Mouse (Mus musculus) limb, embryonic 11.5 days (tissue): ENCODE results near the gene Etv1. TPM values are rescaled to one million over a fixed set of nuclear protein-coding genes. Genes with fewer than 3 reads are reported as not detected.
A peak's percentile ranks its signal among the peaks of the same experiment; 100 is the strongest.

Experiments used
- ATAC-seq: fragments of 200-750 bp; cut with Nextera tagmentation; 2 replicates; pipeline ENCODE4 v1.8.0; 2017; ENCODE audit warnings: low read depth; ENCODE audit not compliant: insufficient number of reproducible peaks, low FRiP score, low TSS enrichment
- DNase-seq: peaks from one replicate; pipeline ENCODE4 v3.0.0-alpha.2; 2015; ENCODE audit warnings: low spot score
- H3K27ac ChIP-seq: fragments of 300-500 bp; sonication (generic); replicated peaks from 2 replicates; pipeline ENCODE4 v1.5.1; 2014; ENCODE audit warnings: low read depth, mild to moderate bottlenecking, low read length
- H3K27me3 ChIP-seq: fragments of 300-500 bp; sonication (generic); 2 replicates; pipeline ENCODE4 v1.6.1; 2014; ENCODE audit warnings: mild to moderate bottlenecking, low read length, mixed read lengths; ENCODE audit not compliant: control insufficient read depth, insufficient read depth
- H3K36me3 ChIP-seq: fragments of 300-500 bp; sonication (generic); 2 replicates; pipeline ENCODE4 v1.6.1; 2014; ENCODE audit warnings: mild to moderate bottlenecking, low read length, moderate library complexity, mixed read lengths; ENCODE audit not compliant: control insufficient read depth, insufficient read depth
- H3K4me1 ChIP-seq: fragments of 300-500 bp; sonication (generic); 2 replicates; pipeline ENCODE4 v1.6.1; 2014; ENCODE audit warnings: low read length, mixed read lengths; ENCODE audit not compliant: control insufficient read depth, insufficient read depth
- H3K4me2 ChIP-seq: fragments of 300-500 bp; sonication (generic); 2 replicates; pipeline ENCODE4 v1.6.1; 2014; ENCODE audit warnings: low read depth, mild to moderate bottlenecking, moderate library complexity; ENCODE audit not compliant: severe bottlenecking
- H3K4me3 ChIP-seq: fragments of 300-500 bp; sonication (generic); 2 replicates; pipeline ENCODE4 v1.5.1; 2014; ENCODE audit warnings: low read depth, low read length
- H3K9ac ChIP-seq: fragments of 300-500 bp; sonication (generic); 2 replicates; pipeline ENCODE4 v1.6.1; 2014; ENCODE audit warnings: mild to moderate bottlenecking, low read length
- H3K9me3 ChIP-seq: fragments of 300-500 bp; sonication (generic); 2 replicates; pipeline ENCODE4 v1.6.1; 2016; ENCODE audit warnings: low read length; ENCODE audit not compliant: control insufficient read depth
- WGBS: fragments of 180-500 bp; shearing (Covaris S2); extraction: QIAGEN DNeasy Blood & Tissue Kit; methylation state at CpG from one replicate; pipeline ENCODE4 v1.1.7; 2014; 5-methylcytosine and 5-hydroxymethylcytosine counted together
- polyA plus RNA-seq: library from polyadenylated mRNA; unstranded; fragments of >200 nt; fragmentation: Nextera tagmentation; extraction: Ambion mirVana; gene quantifications from 2 replicates; pipeline ENCODE4 v1.2.1, GENCODE M21; 2014

Etv1 gene
- 13.3 and 15.6 TPM in 2 replicates for polyA plus RNA-seq

DNA sequence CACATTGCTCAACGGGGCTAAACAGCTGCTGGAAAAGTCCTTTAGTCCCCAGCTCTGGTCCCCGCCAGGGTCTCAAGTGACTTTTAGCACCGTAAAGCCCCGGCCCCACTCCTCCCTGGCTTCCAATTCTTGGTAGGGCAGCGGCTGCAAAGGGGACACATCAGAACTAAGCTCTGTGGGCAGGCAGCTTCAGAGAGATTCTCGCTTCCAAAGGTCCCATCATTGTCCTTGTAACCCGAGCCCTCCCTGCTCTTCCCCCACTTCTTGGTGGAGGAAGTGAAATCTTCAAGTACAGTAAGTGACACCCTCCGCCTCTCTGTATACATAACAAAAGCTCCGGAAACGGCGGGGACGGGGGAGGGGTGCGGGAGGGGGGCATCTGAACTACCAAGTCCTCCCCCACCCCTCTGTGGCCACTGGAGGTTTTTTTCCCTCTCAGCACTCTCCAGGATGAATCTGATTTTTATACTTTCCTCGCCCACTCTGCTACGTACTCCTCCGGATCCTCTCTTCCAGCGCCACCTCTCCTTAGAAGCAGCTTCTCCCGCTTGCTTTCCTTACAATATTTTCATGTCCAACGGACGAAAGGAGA is at the start of gene Etv1:
Etv1 (plus strand) TSS at position 195 of the 592 bp plus-strand sequence.
- Histone ChIP-seq H3K27me3 (no peaks in the 10 kb centered on the region), H3K27ac (peak within 1 kb of the TSS; percentile 86), H3K4me3 (peak within 1 kb of the TSS; percentile 49), H3K4me1 (no peaks in the 10 kb centered on the region), H3K4me2 (peak within 1 kb of the TSS; percentile 96), H3K9ac (peak within 1 kb of the TSS; percentile 71), H3K9me3 (no peaks in the 10 kb centered on the region), H3K36me3 (no peaks in the 10 kb centered on the region)
- ATAC-seq: peak; percentile 40
- peak; percentile 66 for DNase-seq
- under 1% methylated on average over 20 of the region's 20 CpGs for WGBS

DNA sequence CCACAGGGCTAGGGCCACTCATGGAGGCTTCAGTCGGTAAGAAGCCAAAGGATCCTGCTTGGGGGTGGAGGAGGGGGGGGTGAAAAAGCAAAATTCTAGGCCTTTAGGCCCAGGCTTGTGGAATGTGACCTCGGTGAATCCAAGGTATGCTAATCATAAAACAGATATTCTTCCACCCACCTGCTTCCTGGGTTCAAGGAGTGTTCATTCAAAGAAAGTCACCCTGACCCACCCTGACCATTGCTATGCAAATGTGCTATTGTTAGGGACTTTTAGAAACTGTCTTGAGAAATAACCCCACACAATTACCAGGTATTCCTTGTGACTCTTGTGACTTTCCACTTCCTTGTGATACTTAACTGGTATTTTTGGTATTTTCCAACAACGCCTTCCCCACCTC is 49.5 kb upstream of the Etv1 start:
- Histone ChIP-seq H3K4me3 (no peak overlapping the region), H3K27ac (no peak overlapping the region), H3K9me3 (no peaks in the 10 kb centered on the region), H3K27me3 (no peaks in the 10 kb centered on the region), H3K4me2 (no peak overlapping the region), H3K4me1 (no peaks in the 10 kb centered on the region), H3K9ac (no peak overlapping the region), H3K36me3 (no peaks in the 10 kb centered on the region)
- DNase-seq (no peak), ATAC-seq (no peak)
- 78% methylated on average over 3 of the region's 3 CpGs for WGBS

DNA sequence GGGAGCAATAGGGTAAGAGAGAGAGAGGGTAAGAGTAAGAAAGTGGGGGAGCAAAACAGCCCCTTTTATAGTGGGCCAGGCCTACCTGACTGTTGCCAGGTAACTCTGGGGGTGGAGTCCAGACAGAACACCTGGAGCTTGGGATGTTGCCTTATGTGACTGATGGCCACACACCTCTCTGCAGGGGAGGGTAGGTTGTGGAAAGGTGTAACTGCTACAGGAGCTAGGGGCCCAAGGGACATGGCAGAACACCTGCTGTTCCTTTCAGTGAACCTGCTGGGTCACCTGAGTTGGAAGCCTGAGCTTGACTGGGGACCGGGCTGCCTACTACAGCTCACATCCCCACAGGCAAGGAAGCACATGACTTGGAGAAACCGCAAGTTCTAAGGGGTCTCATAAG is 48.4 kb upstream of the Etv1 start:
- no peaks in the 10 kb centered on the region for H3K27me3 ChIP-seq
- no peaks in the 10 kb centered on the region for H3K9me3 ChIP-seq
- H3K4me3 ChIP-seq: no peak overlapping the region
- no peak overlapping the region for H3K9ac ChIP-seq
- H3K36me3 ChIP-seq: no peaks in the 10 kb centered on the region
- 85% methylated on average over 2 of the region's 2 CpGs for WGBS
- no peak for DNase-seq
- no peak overlapping the region for H3K27ac ChIP-seq
- no peak for ATAC-seq
- no peak overlapping the region for H3K4me2 ChIP-seq
- H3K4me1 ChIP-seq: no peaks in the 10 kb centered on the region

DNA sequence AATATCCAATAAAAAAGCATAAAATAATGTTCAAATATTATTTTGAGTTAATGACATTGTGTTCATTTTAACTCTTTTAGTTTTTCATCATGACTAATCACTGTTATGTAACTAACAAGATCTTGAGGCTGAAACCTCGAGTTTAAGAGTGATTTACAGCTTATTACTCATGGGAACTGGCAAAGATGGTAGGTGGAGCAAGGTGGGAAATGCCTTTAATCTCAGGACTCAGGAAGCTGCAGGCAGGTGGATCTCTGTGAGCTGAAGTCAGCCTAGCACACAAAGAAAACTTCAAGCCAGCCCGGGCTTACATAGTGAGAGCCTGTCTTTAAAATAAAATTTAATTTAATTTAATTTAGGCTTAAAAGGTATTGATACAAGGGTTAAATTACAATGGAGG is 19.9 kb upstream of the Etv1 start:
- ATAC-seq (no peak), DNase-seq (no peak)
- Histone ChIP-seq H3K9ac (no peak overlapping the region), H3K27me3 (no peaks in the 10 kb centered on the region), H3K27ac (no peak overlapping the region), H3K4me3 (no peak overlapping the region), H3K4me2 (no peak overlapping the region), H3K36me3 (no peaks in the 10 kb centered on the region), H3K4me1 (no peaks in the 10 kb centered on the region), H3K9me3 (no peaks in the 10 kb centered on the region)
- WGBS: 47% methylated on average over 2 of the region's 2 CpGs

- no peak for ATAC-seq
- H3K4me2 ChIP-seq: no peak overlapping the region
- no peak overlapping the region for H3K27ac ChIP-seq
- no peaks in the 10 kb centered on the region for H3K27me3 ChIP-seq
- 81% methylated on average over 7 of the region's 7 CpGs for WGBS
- DNase-seq: no peak
- H3K9me3 ChIP-seq: no peaks in the 10 kb centered on the region
- H3K36me3 ChIP-seq: no peaks in the 10 kb centered on the region
- H3K9ac ChIP-seq: no peak overlapping the region
- no peak overlapping the region for H3K4me3 ChIP-seq
- H3K4me1 ChIP-seq: no peaks in the 10 kb centered on the region
Observed at GRCm38 (mm10) chr12:38777316-38777715, 1.9 kb upstream of the Etv1 start.

- H3K9me3 ChIP-seq: no peaks in the 10 kb centered on the region
- no peaks in the 10 kb centered on the region for H3K4me1 ChIP-seq
- H3K9ac ChIP-seq: peak overlapping the region; percentile 41; the same call in 1 of the 2 replicates
- no peak for ATAC-seq
- 12% methylated on average over 6 of the region's 6 CpGs for WGBS
- H3K36me3 ChIP-seq: no peaks in the 10 kb centered on the region
- no peak for DNase-seq
- no peaks in the 10 kb centered on the region for H3K27me3 ChIP-seq
- peak overlapping the region; percentile 96 for H3K4me2 ChIP-seq
- no peak overlapping the region for H3K27ac ChIP-seq
- peak overlapping the region; percentile 49 for H3K4me3 ChIP-seq
Observed at GRCm38 (mm10) chr12:38777957-38778298, 1.3 kb upstream of the Etv1 start.

GRCm38 (mm10) chr12:38778299-38779075 is 693 bp upstream of the Etv1 start:
- Histone ChIP-seq H3K4me1 (no peaks in the 10 kb centered on the region), H3K9ac (peak overlapping the region; percentile 71), H3K9me3 (no peaks in the 10 kb centered on the region), H3K4me3 (peak overlapping the region; percentile 49), H3K27me3 (no peaks in the 10 kb centered on the region), H3K36me3 (no peaks in the 10 kb centered on the region), H3K4me2 (peak overlapping the region; percentile 96), H3K27ac (peak overlapping the region; percentile 86)
- WGBS: under 1% methylated on average over 37 of the region's 37 CpGs
- DNase-seq (peak; percentile 92), ATAC-seq (peak; percentile 94)

DNA sequence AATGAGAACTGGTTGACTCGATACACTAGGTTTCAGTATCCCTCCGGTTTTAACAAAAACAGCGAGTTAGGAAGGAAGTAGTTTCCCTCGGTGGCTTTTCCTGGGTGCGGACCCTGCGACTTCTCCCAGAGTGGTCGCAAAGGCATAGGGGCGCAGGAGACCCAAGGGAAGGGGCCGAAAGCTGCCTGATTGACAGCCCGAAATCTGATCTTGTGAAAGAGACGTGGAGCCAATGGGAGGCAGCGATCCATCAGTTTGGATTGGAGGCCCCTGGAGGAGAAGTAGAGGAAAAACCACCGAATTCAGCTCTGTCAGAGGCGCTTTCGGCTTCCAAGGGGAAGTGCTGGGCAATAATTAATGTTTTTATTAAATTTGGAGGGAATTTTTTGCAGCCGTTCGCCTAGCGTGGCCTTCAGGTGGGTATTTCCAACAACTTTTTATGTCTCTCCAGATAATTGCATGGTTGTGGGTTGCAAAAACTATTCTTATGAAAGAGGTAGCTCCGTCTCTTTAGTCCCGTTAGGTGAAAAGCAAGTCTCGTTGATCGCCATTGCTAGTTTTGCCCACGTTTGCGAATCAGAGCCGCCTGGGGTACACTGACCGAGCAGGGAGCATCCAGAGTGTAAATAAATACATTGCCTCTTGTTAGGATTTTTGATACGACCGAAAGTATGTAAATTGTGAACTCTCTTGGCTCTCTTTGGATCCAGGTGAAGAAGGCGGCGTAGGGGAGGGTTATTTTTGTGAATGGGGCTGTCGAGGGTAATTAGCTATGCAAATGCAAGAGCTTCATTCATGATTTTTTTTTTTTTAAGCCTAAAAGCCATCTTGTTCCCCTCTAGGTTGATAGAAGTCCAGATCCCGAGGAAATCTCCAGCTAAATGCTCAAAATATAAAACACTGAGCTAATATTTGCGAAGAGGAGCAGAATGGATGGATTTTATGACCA is 1.1 kb downstream of the Etv1 start:
- Histone ChIP-seq H3K4me2 (peak overlapping the region; percentile 96), H3K4me3 (peak overlapping the region; percentile 49), H3K27ac (0 out of 2 replicates have a peak overlapping the region, but pooled peaks have one; percentile 39), H3K4me1 (no peaks in the 10 kb centered on the region), H3K9me3 (no peaks in the 10 kb centered on the region), H3K36me3 (no peaks in the 10 kb centered on the region), H3K27me3 (no peaks in the 10 kb centered on the region), H3K9ac (peak overlapping the region; percentile 71)
- ATAC-seq: peak; percentile 49
- DNase-seq: peak; percentile 77
- WGBS: under 1% methylated on average over 33 of the region's 33 CpGs
